Mouse (Mus musculus): ENCODE measurements around the gene Sorcs2. TPM values are rescaled to one million over a fixed set of nuclear protein-coding genes. Genes with fewer than 3 reads are reported as not detected.

Gene Sorcs2
- polyA plus RNA-seq, 1 experiment from 2014 or later = 3.1 TPM

DNA sequence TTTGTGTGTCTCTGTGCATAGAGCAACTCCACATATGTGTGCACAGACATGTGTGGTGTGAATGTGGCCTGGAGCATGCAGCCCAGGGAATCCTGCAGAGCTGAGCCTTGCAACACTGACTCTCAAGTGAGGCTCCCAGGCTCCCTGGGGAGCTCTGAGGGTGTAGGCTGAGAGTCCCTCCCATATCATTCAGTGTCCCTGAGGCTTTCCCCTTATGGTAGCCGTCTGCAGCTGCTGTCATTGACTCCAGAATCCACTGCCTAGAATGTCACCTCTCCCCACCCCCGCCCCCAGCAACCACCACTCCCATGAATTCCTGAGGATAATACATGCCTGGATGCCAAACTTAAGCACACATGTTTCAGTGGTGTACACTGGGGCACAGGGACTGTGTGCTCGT lies 269.4 kb downstream of the Sorcs2 start:
- no peak for ATAC-seq (ENCODE audit: low FRiP score, low TSS enrichment)
- WGBS = 54% methylated on average over 3 of the region's 3 CpGs

DNA sequence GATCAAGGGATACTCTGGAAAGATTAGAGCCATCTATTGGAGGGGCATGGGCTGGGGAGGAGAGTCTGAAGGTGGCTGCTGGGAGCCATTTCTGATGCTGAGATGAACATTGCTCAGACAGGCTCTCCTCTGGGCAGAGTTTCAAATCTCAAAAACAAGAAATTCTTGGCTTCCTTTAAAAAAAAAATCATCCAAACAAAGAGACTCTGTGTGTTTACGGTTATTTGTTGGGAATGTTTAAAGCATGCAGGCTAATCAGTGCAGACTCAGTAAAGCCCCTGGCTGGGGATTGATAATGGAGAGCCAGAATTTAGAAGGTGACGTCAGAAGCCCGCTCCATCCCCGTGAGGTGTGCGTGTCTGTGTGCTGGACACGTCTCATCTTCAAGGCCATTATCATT lies 272.9 kb downstream of the Sorcs2 start:
- no peaks in the 10 kb centered on the region for H3K4me1 ChIP-seq (replicated peaks; ENCODE audit: control insufficient read depth, insufficient read depth)
- H3K27ac ChIP-seq (replicated peaks) = no peak overlapping the region
- WGBS = 58% methylated on average over 6 of the region's 6 CpGs
- no peaks in the 10 kb centered on the region for H3K9me3 ChIP-seq (ENCODE audit: control insufficient read depth, low read length)
- no peak overlapping the region for H3K9ac ChIP-seq (ENCODE audit: low read length)
- no peak overlapping the region for H3K4me2 ChIP-seq (replicated peaks; ENCODE audit: low read depth)
- no peaks in the 10 kb centered on the region for H3K36me3 ChIP-seq (ENCODE audit: control insufficient read depth, insufficient read depth, low read length)
- DNase-seq (ENCODE audit: low spot score) (no peak), ATAC-seq (ENCODE audit: low FRiP score, low TSS enrichment) (no peak)
- H3K4me3 ChIP-seq (ENCODE audit: low read depth, low read length) = no peak overlapping the region
- no peak for TF ChIP-seq EP300 (optimal IDR thresholded peaks at IDR 0.05)
- no peak for TF ChIP-seq CTCF (IDR thresholded peaks at IDR 0.05; ENCODE audit: low read depth)
- H3K27me3 ChIP-seq (ENCODE audit: control insufficient read depth, insufficient read depth, low read length) = no peaks in the 10 kb centered on the region

More for the DNA sequence above, 269.4 kb downstream of the Sorcs2 start:
- Histone ChIP-seq H3K9ac (ENCODE audit: low read length) (no peak overlapping the region), H3K4me1 (replicated peaks; ENCODE audit: control insufficient read depth, insufficient read depth) (no peaks in the 10 kb centered on the region), H3K27ac (replicated peaks) (no peak overlapping the region), H3K36me3 (ENCODE audit: control insufficient read depth, insufficient read depth, low read length) (no peaks in the 10 kb centered on the region), H3K4me2 (replicated peaks; ENCODE audit: low read depth) (no peak overlapping the region), H3K27me3 (ENCODE audit: control insufficient read depth, insufficient read depth, low read length) (no peaks in the 10 kb centered on the region), H3K4me3 (ENCODE audit: low read depth, low read length) (no peak overlapping the region), H3K9me3 (ENCODE audit: control insufficient read depth, low read length) (no peaks in the 10 kb centered on the region)
- no peak for TF ChIP-seq EP300 (optimal IDR thresholded peaks at IDR 0.05)
- TF ChIP-seq CTCF (IDR thresholded peaks at IDR 0.05; ENCODE audit: low read depth) = no peak
- no peak for DNase-seq (ENCODE audit: low spot score)

DNA sequence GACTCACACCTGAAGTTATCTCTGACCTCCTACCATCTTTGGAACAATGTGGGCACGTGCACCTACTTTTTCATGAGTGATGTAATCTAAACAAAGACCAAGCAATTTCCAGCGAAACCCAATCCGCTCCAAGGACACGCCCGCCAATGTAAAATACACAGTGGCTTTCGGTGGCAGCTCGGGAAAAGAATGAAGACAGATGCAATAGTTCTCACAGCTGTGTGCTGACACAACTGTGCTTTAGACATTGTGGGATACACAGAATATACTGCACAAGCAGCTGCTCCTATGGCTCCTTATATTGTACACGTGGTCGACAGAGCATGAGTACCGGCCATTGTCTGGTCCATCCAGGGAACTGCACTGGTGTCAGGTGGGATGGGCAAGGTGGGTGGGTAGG lies 275.0 kb downstream of the Sorcs2 start:
- WGBS = 32% methylated on average over 10 of the region's 10 CpGs
- no peak for ATAC-seq (ENCODE audit: low FRiP score, low TSS enrichment)
- no peak overlapping the region for H3K27ac ChIP-seq (replicated peaks)
- TF ChIP-seq CTCF (IDR thresholded peaks at IDR 0.05; ENCODE audit: low read depth) (no peak), EP300 (optimal IDR thresholded peaks at IDR 0.05) (no peak)
- H3K4me3 ChIP-seq (ENCODE audit: low read depth, low read length) = no peak overlapping the region
- no peaks in the 10 kb centered on the region for H3K9me3 ChIP-seq (ENCODE audit: control insufficient read depth, low read length)
- no peaks in the 10 kb centered on the region for H3K36me3 ChIP-seq (ENCODE audit: control insufficient read depth, insufficient read depth, low read length)
- H3K4me1 ChIP-seq (replicated peaks; ENCODE audit: control insufficient read depth, insufficient read depth) = no peaks in the 10 kb centered on the region
- H3K4me2 ChIP-seq (replicated peaks; ENCODE audit: low read depth) = no peak overlapping the region
- H3K9ac ChIP-seq (ENCODE audit: low read length) = no peak overlapping the region
- no peaks in the 10 kb centered on the region for H3K27me3 ChIP-seq (ENCODE audit: control insufficient read depth, insufficient read depth, low read length)
- no peak for DNase-seq (ENCODE audit: low spot score)

DNA sequence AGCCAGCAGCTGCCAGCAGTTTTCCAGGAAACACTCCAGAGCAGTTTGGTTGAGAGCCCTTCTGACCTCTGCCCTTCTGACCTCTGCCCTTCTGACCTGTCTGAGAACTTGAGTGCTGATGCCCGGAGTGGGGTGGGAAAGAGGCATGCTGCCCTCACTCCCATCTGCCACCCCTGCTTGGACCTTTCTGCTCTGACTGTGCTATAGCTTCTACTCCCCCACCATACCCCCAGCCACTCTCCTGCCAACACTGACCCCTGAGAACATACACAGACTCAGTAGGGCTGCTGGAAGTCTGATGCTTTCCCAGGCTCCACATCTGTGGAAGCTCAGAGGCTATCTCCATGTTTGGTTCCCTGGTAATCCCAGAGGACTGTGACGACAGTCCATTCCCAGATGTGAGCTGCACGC lies 277.0 kb downstream of the Sorcs2 start:
- Histone ChIP-seq H3K27me3 (ENCODE audit: control insufficient read depth, insufficient read depth, low read length) (no peaks in the 10 kb centered on the region), H3K4me3 (ENCODE audit: low read depth, low read length) (no peak overlapping the region), H3K9me3 (ENCODE audit: control insufficient read depth, low read length) (no peaks in the 10 kb centered on the region), H3K36me3 (ENCODE audit: control insufficient read depth, insufficient read depth, low read length) (no peaks in the 10 kb centered on the region), H3K4me2 (replicated peaks; ENCODE audit: low read depth) (no peak overlapping the region), H3K27ac (replicated peaks) (no peak overlapping the region), H3K4me1 (replicated peaks; ENCODE audit: control insufficient read depth, insufficient read depth) (no peaks in the 10 kb centered on the region), H3K9ac (ENCODE audit: low read length) (no peak overlapping the region)
- ATAC-seq (ENCODE audit: low FRiP score, low TSS enrichment) = peak; percentile 38; the same call in 1 of the 2 replicates
- DNase-seq (ENCODE audit: low spot score) = no peak
- TF ChIP-seq EP300 (optimal IDR thresholded peaks at IDR 0.05) = no peak
- no peak for TF ChIP-seq CTCF (IDR thresholded peaks at IDR 0.05; ENCODE audit: low read depth)
- 33% methylated on average over 3 of the region's 3 CpGs for WGBS

DNA sequence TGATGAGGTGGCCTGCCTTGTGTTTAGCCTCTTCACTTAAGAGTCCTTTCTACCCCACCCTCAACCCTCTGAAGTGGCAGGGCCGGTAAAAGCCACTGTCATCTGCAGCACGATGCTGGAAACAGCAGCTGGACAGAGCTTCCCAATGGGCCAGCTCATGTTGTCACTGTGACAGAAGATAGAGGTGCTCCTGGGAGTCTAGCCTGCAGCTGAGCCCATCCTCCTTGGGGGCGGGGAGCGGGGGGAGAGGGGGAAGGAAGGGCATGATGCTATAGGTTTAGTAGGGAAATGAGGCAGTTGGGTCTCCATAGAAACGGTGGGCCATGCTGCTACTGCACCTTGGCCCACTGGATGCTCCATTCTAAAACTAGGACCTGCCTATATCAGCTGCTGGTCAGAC lies 279.9 kb downstream of the Sorcs2 start:
- H3K27ac ChIP-seq (replicated peaks) = no peak overlapping the region
- 61% methylated on average over 5 of the region's 5 CpGs for WGBS

DNA sequence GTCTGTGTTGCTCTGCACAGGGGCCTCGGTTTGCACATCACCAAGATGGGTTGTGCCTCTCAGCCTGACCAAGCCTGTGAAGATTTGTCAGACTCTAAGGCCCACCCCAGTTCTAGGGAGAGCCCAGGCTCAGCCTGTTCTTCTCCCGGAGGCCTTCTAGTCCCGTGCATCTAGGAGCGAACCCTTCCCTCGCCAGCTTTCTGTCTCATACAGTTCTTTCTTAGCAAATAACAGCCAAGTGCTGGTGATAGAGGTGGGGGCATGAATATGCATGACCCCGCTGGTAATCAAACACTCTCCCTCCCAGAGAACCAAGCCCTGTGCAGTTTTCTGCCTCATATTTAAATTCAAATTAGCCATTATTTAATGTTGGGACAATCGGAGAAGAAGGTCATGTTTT lies 282.4 kb downstream of the Sorcs2 start:
- Histone ChIP-seq H3K4me2 (replicated peaks; ENCODE audit: low read depth) (no peak overlapping the region), H3K27ac (replicated peaks) (no peak overlapping the region), H3K9ac (ENCODE audit: low read length) (no peak overlapping the region), H3K9me3 (ENCODE audit: control insufficient read depth, low read length) (no peaks in the 10 kb centered on the region), H3K4me1 (replicated peaks; ENCODE audit: control insufficient read depth, insufficient read depth) (no peaks in the 10 kb centered on the region), H3K27me3 (ENCODE audit: control insufficient read depth, insufficient read depth, low read length) (no peaks in the 10 kb centered on the region), H3K4me3 (ENCODE audit: low read depth, low read length) (no peak overlapping the region), H3K36me3 (ENCODE audit: control insufficient read depth, insufficient read depth, low read length) (no peaks in the 10 kb centered on the region)
- ATAC-seq (ENCODE audit: low FRiP score, low TSS enrichment) (no peak), DNase-seq (ENCODE audit: low spot score) (no peak)
- WGBS = 66% methylated on average over 7 of the region's 7 CpGs
- TF ChIP-seq CTCF (IDR thresholded peaks at IDR 0.05; ENCODE audit: low read depth) = no peak
- no peak for TF ChIP-seq EP300 (optimal IDR thresholded peaks at IDR 0.05)

More for the DNA sequence above, 279.9 kb downstream of the Sorcs2 start:
- H3K4me2 ChIP-seq (replicated peaks; ENCODE audit: low read depth) = no peak overlapping the region
- ATAC-seq (ENCODE audit: low FRiP score, low TSS enrichment) (no peak), DNase-seq (ENCODE audit: low spot score) (no peak)
- H3K36me3 ChIP-seq (ENCODE audit: control insufficient read depth, insufficient read depth, low read length) = no peaks in the 10 kb centered on the region
- H3K4me1 ChIP-seq (replicated peaks; ENCODE audit: control insufficient read depth, insufficient read depth) = no peaks in the 10 kb centered on the region
- TF ChIP-seq CTCF (IDR thresholded peaks at IDR 0.05; ENCODE audit: low read depth) (no peak), EP300 (optimal IDR thresholded peaks at IDR 0.05) (no peak)
- H3K9me3 ChIP-seq (ENCODE audit: control insufficient read depth, low read length) = no peaks in the 10 kb centered on the region
- H3K9ac ChIP-seq (ENCODE audit: low read length) = no peak overlapping the region
- H3K4me3 ChIP-seq (ENCODE audit: low read depth, low read length) = no peak overlapping the region
- no peaks in the 10 kb centered on the region for H3K27me3 ChIP-seq (ENCODE audit: control insufficient read depth, insufficient read depth, low read length)

Measured in stomach, postnatal 0 days (tissue).